Mouse (Mus musculus) MEL (cell line): ENCODE data around the gene Siglec1. TPM values are rescaled to one million over a fixed set of nuclear protein-coding genes. Genes with fewer than 3 reads are reported as not detected.

ENCODE experiments used
- DNase-seq: peaks from one replicate; pipeline ENCODE4 v3.0.0; 2011; ENCODE audit warnings: low read depth, low spot score
- H3K27ac ChIP-seq: 2 replicates; pipeline ENCODE4 v1.5.1; 2012; ENCODE audit warnings: low read depth, mild to moderate bottlenecking, control low read depth, low read length, moderate library complexity; ENCODE audit not compliant: control insufficient read depth
- H3K27me3 ChIP-seq, 2 experiments: fragments of 150-350 bp in 1 of 2; sonication (generic) in 1 of 2; 2 replicates each; pipeline ENCODE4 v1.6.1; 2012; ENCODE audit warnings: low read length in 2 of 2, mild to moderate bottlenecking in 2 of 2, improper control_type of control experiment in 1 of 2, moderate library complexity in 1 of 2; ENCODE audit not compliant: insufficient read depth in 2 of 2, control insufficient read depth in 1 of 2
- H3K36me3 ChIP-seq, 2 experiments: 2 replicates each; pipeline ENCODE4 v1.6.1; 2012 to 2014; ENCODE audit warnings: low read length in 2 of 2, improper control_type of control experiment in 1 of 2, inconsistent platforms in 1 of 2, mild to moderate bottlenecking in 1 of 2; ENCODE audit not compliant: insufficient read depth in 2 of 2, control insufficient read depth in 1 of 2
- H3K4me1 ChIP-seq, 2 experiments: fragments of 150-350 bp in 1 of 2; sonication (generic) in 1 of 2; 2 replicates each; pipeline ENCODE4 v1.6.1; 2012; ENCODE audit warnings: low read length in 2 of 2, improper control_type of control experiment in 1 of 2, mild to moderate bottlenecking in 1 of 2; ENCODE audit not compliant: insufficient read depth in 2 of 2, control insufficient read depth in 1 of 2
- H3K4me3 ChIP-seq, 2 experiments: fragments of 150-350 bp in 1 of 2; sonication (generic) in 1 of 2; 2 replicates each; pipeline ENCODE4 v1.5.1; 2012; ENCODE audit warnings: low read depth in 2 of 2, low read length in 2 of 2, mild to moderate bottlenecking in 2 of 2, moderate library complexity in 2 of 2, control low read depth in 1 of 2, improper control_type of control experiment in 1 of 2; ENCODE audit not compliant: control insufficient read depth in 1 of 2, insufficient read depth in 1 of 2
- H3K79me2 ChIP-seq: 2 replicates; pipeline ENCODE4 v1.6.1; 2012; ENCODE audit warnings: mild to moderate bottlenecking, low read length, moderate library complexity; ENCODE audit not compliant: control insufficient read depth, poor library complexity, insufficient read depth
- H3K9ac ChIP-seq: 2 replicates; pipeline ENCODE4 v1.6.1; 2012; ENCODE audit warnings: low read depth, mild to moderate bottlenecking, control low read depth, low read length, moderate library complexity; ENCODE audit not compliant: control insufficient read depth, poor library complexity, severe bottlenecking
- H3K9me3 ChIP-seq: fragments of 150-350 bp; sonication (generic); replicated peaks from 2 replicates; pipeline ENCODE4 v1.6.1; 2012; ENCODE audit warnings: mild to moderate bottlenecking, low read length, improper control_type of control experiment, moderate library complexity; ENCODE audit not compliant: insufficient read depth
- BHLHE40 ChIP-seq: IDR thresholded peaks from 2 replicates; pipeline ENCODE4 v1.6.1; 2012; ENCODE audit warnings: low read depth, mild to moderate bottlenecking, inconsistent platforms, low read length, improper control_type of control experiment, borderline replicate concordance
- CTCF ChIP-seq, 3 experiments: IDR thresholded peaks in 2 of 3; conservative IDR thresholded peaks in 1 of 3; 2 replicates each; pipeline ENCODE4 v1.5.1; 2011 to 2012; ENCODE audit warnings: low read length in 3 of 3, low read depth in 2 of 3, mild to moderate bottlenecking in 2 of 3, improper control_type of control experiment in 1 of 3, inconsistent platforms in 1 of 3, mixed read lengths in 1 of 3, moderate library complexity in 1 of 3; ENCODE audit not compliant: control insufficient read depth in 1 of 3, insufficient read depth in 1 of 3, poor library complexity in 1 of 3, severe bottlenecking in 1 of 3
- E2F4 ChIP-seq: IDR thresholded peaks from 2 replicates; pipeline ENCODE4 v1.6.1; 2011; ENCODE audit warnings: low read depth, low read length, improper control_type of control experiment, borderline replicate concordance
- GATA1 ChIP-seq: IDR thresholded peaks from 2 replicates; pipeline ENCODE4 v1.6.1; 2011; ENCODE audit warnings: low read depth, low read length, improper control_type of control experiment
- HCFC1 ChIP-seq: IDR thresholded peaks from 2 replicates; pipeline ENCODE4 v1.6.1; 2012; ENCODE audit warnings: low read depth, mild to moderate bottlenecking, inconsistent platforms, low read length, improper control_type of control experiment, moderate library complexity
- JUND ChIP-seq: IDR thresholded peaks from 2 replicates; pipeline ENCODE4 v1.6.1; 2011; ENCODE audit warnings: low read depth, mild to moderate bottlenecking, improper control_type of control experiment, low read length
- KAT2A ChIP-seq: conservative IDR thresholded peaks from 2 replicates; pipeline ENCODE4 v1.6.1; 2012; ENCODE audit warnings: low read depth, low read length, improper control_type of control experiment, inconsistent platforms
- MAFK ChIP-seq: IDR thresholded peaks from 2 replicates; pipeline ENCODE4 v1.6.1; 2011; ENCODE audit warnings: low read depth, mild to moderate bottlenecking, low read length, improper control_type of control experiment, borderline replicate concordance
- MAX ChIP-seq: IDR thresholded peaks from 2 replicates; pipeline ENCODE4 v1.6.1; 2011; ENCODE audit warnings: low read length, improper control_type of control experiment
- MEF2A ChIP-seq: IDR thresholded peaks from 2 replicates; pipeline ENCODE4 v1.6.1; 2014; ENCODE audit warnings: low read depth, mild to moderate bottlenecking, inconsistent platforms, low read length, improper control_type of control experiment; ENCODE audit not compliant: poor library complexity, insufficient replicate concordance, severe bottlenecking; ENCODE audit errors: extremely low read depth
- NELFE ChIP-seq: IDR thresholded peaks from 2 replicates; pipeline ENCODE4 v1.6.1; 2011; ENCODE audit warnings: low read depth, low read length, improper control_type of control experiment
- NRF1 ChIP-seq: IDR thresholded peaks from 2 replicates; pipeline ENCODE4 v1.6.1; 2014; ENCODE audit warnings: low read depth, mild to moderate bottlenecking, inconsistent platforms, low read length, improper control_type of control experiment, moderate library complexity; ENCODE audit not compliant: poor library complexity, insufficient read depth, severe bottlenecking
- POLR2A ChIP-seq, 2 experiments: IDR thresholded peaks; 2 replicates each; pipeline ENCODE4 v1.6.1; 2011 to 2012; ENCODE audit warnings: low read length in 2 of 2, mild to moderate bottlenecking in 2 of 2, control low read depth in 1 of 2, improper control_type of control experiment in 1 of 2, low read depth in 1 of 2, moderate library complexity in 1 of 2; ENCODE audit not compliant: control insufficient read depth in 1 of 2, insufficient read depth in 1 of 2, poor library complexity in 1 of 2
- POLR2AphosphoS5 ChIP-seq: IDR thresholded peaks from 2 replicates; pipeline ENCODE4 v1.6.1; 2012; ENCODE audit warnings: low read depth, borderline replicate concordance, mild to moderate bottlenecking, inconsistent platforms, low read length, moderate library complexity, mixed read lengths
- RAD21 ChIP-seq: IDR thresholded peaks from 2 replicates; pipeline ENCODE4 v1.6.1; 2011; ENCODE audit warnings: mild to moderate bottlenecking, low read depth, low read length, improper control_type of control experiment
- RCOR1 ChIP-seq: IDR thresholded peaks from 2 replicates; pipeline ENCODE4 v1.6.1; 2012; ENCODE audit warnings: low read depth, mild to moderate bottlenecking, inconsistent platforms, low read length, improper control_type of control experiment
- SIN3A ChIP-seq: IDR thresholded peaks from 2 replicates; pipeline ENCODE4 v1.6.1; 2012; ENCODE audit warnings: low read length, improper control_type of control experiment, inconsistent platforms
- SMC3 ChIP-seq: IDR thresholded peaks from 2 replicates; pipeline ENCODE4 v1.6.1; 2011; ENCODE audit warnings: low read depth, low read length, improper control_type of control experiment
- TCF12 ChIP-seq: IDR thresholded peaks from 2 replicates; pipeline ENCODE4 v1.6.1; 2014; ENCODE audit warnings: low read depth, mild to moderate bottlenecking, inconsistent platforms, low read length, improper control_type of control experiment, moderate library complexity
- UBTF ChIP-seq: IDR thresholded peaks from 2 replicates; pipeline ENCODE4 v1.6.1; 2012; ENCODE audit warnings: low read depth, mild to moderate bottlenecking, inconsistent platforms, low read length, improper control_type of control experiment, moderate library complexity, borderline replicate concordance; ENCODE audit not compliant: insufficient read depth
- ZC3H11A ChIP-seq: IDR thresholded peaks from 2 replicates; pipeline ENCODE4 v1.6.1; 2012; ENCODE audit warnings: low read depth, mild to moderate bottlenecking, inconsistent platforms, low read length, improper control_type of control experiment
- ZMIZ1 ChIP-seq: IDR thresholded peaks from 2 replicates; pipeline ENCODE4 v1.6.1; 2012; ENCODE audit warnings: low read depth, mild to moderate bottlenecking, inconsistent platforms, low read length, improper control_type of control experiment, moderate library complexity
- ZNF384 ChIP-seq: IDR thresholded peaks from 2 replicates; pipeline ENCODE4 v1.6.1; 2012; ENCODE audit warnings: low read depth, mild to moderate bottlenecking, inconsistent platforms, low read length, improper control_type of control experiment
- polyA plus RNA-seq, 2 experiments: library from polyadenylated mRNA; stranded (reverse) in 1 of 2; unstranded in 1 of 2; fragments of >175 nt in 1 of 2; fragments of >200 nt in 1 of 2; gene quantifications; 2 replicates each; pipeline versions ENCODE4 v1.2.1 to v1.2.4; 2012; ENCODE audit warnings: low replicate concordance in 2 of 2, low read depth in 1 of 2; ENCODE audit not compliant: insufficient read length in 2 of 2, insufficient read depth in 1 of 2, missing spikeins in 1 of 2
- total RNA-seq: library from RNA; depleted of rRNA; stranded (reverse); fragments of 300-350 nt; gene quantifications from 2 replicates; pipeline ENCODE4 v1.2.3, GENCODE M21; 2012

The Siglec1 gene
- total and polyA plus RNA-seq, 3 experiments, result 0.04 to 0.07 TPM; not detected in 1

DNA sequence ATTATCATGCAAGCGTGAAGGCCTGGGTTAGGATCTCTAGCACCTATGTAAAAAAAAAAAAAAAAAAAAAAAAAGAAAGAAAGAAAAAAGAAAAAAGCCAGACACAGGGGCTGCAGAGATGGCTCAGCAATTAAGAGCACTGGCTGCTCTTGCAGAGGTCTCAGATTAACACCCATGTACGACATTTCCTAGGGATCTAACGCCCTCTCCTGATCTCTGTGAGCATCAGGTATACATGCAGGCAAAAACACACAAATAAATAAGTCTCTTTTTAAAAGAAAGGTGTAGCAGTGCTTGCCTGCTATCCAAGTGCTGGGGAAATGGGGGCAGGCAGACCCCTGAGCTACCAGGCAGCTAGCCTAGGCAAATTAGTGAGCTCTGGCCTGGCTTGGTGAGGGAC is 15.0 kb upstream of the Siglec1 start:
- H3K27me3 ChIP-seq, result peaks cover 0 to 1% of the 10 kb centered on the region in 2 experiments; a peak in 1 of 4 replicates
- no peaks in the 10 kb centered on the region for H3K4me1 ChIP-seq
- peak; percentile 44 for DNase-seq
- H3K4me3 ChIP-seq, result no peak overlapping the region
- no peak overlapping the region for H3K9ac ChIP-seq
- H3K79me2 ChIP-seq, result no peaks in the 10 kb centered on the region
- no peaks in the 10 kb centered on the region for H3K9me3 ChIP-seq
- H3K36me3 ChIP-seq, result no peaks in the 10 kb centered on the region
- TF ChIP-seq ZC3H11A (peak; percentile 47), POLR2A (IDR thresholded peaks at IDR 0.05; ENCODE audit: control insufficient read depth in 1 of 2, insufficient read depth in 1 of 2, low read depth in 1 of 2, low read length in 2 of 2, poor library complexity in 1 of 2) (no peak), SMC3 (peak; percentile 56), CTCF (IDR thresholded peaks at IDR 0.05 in 2 of 3, conservative IDR thresholded peaks at IDR 0.05 in 1 of 3; ENCODE audit: control insufficient read depth in 1 of 3, insufficient read depth in 1 of 3, low read depth in 2 of 3, low read length in 3 of 3, poor library complexity in 1 of 3, severe bottlenecking in 1 of 3) (peak in 2 of 3 experiments; percentile 5 to 55; a peak in 2 of 6 replicates), SIN3A (no peak), RAD21 (peak; percentile 61)
- no peak overlapping the region for H3K27ac ChIP-seq

DNA sequence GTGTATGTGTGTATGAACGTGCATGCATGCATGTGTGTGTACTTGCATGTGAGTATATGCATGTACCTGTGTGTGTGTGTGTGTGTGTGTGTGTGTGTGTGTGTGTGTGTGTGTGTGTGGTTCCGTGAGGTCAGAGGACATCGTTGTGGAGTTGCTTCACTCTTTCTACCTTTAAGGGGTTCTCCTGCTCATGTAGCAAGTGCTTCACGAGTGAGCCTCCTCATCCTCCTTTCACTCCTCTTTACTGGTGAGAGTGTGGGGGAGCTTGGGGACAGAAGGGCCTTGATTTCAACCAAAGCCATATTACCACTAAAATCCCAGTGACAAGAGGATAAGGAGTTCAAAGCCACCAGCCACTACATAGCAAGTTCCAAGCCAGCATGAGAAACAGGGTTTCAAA is 10.5 kb upstream of the Siglec1 start:
- DNase-seq, result no peak
- H3K36me3 ChIP-seq, result peaks cover 0 to 4% of the 10 kb centered on the region in 2 experiments; a peak in 2 of 4 replicates
- H3K27me3 ChIP-seq, result no peaks in the 10 kb centered on the region
- H3K27ac ChIP-seq, result no peak overlapping the region
- no peaks in the 10 kb centered on the region for H3K9me3 ChIP-seq
- no peaks in the 10 kb centered on the region for H3K79me2 ChIP-seq
- H3K9ac ChIP-seq, result no peak overlapping the region
- TF ChIP-seq NELFE (no peak), UBTF (no peak), E2F4 (no peak)
- H3K4me1 ChIP-seq, result peaks cover 0 to 9% of the 10 kb centered on the region in 2 experiments; a peak in 3 of 4 replicates
- no peak overlapping the region for H3K4me3 ChIP-seq

DNA sequence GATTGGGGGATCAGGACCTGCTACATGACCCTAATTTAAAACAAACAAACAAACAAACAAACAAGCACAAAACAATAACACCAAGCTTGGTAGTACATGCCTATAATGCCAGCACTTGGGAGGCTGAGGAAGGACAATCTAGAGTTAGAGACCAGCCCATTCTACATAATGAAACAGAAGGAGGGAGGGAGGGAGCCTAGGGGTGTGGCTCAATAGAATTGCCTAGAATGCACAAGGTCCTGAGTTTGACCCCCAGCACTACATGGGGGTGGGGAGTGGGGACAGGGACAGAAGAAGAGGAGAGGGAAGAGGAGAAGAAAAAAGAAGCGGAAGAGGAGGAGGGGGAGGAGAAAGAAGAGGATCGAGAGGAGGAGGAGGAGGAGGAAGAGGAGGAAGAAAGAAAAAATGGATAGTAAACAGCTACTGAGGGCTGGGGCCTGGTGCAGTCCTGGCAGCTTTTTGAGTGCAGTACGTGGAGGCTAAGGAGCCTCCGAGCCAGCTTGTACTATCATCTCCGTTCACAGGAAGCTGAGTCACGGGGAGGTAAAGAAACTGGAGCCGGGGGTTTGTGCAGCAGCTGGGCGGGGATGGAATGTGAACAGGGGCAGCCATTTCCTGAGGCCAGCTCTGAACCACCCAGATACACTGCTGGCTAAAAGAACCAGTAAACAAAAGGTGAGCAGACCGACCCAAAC is 9.7 kb upstream of the Siglec1 start:
- Histone ChIP-seq H3K9ac (peak overlapping the region; percentile 68), H3K4me1 (peaks cover 0 to 9% of the 10 kb centered on the region in 2 experiments; a peak in 3 of 4 replicates), H3K9me3 (no peaks in the 10 kb centered on the region), H3K27ac (peak overlapping the region; percentile 90), H3K79me2 (no peaks in the 10 kb centered on the region), H3K27me3 (no peaks in the 10 kb centered on the region), H3K4me3 (peak overlapping the region; percentile 28 to 51), H3K36me3 (peaks cover 0 to 4% of the 10 kb centered on the region in 2 experiments; a peak in 2 of 4 replicates)
- DNase-seq, result peak; percentile 84
- no peak for TF ChIP-seq GATA1
- TF ChIP-seq CTCF (IDR thresholded peaks at IDR 0.05 in 2 of 3, conservative IDR thresholded peaks at IDR 0.05 in 1 of 3; ENCODE audit: control insufficient read depth in 1 of 3, insufficient read depth in 1 of 3, low read depth in 2 of 3, low read length in 3 of 3, poor library complexity in 1 of 3, severe bottlenecking in 1 of 3), result no peak
- TF ChIP-seq ZMIZ1, result no peak
- TF ChIP-seq BHLHE40, result no peak
- no peak for TF ChIP-seq POLR2AphosphoS5
- TF ChIP-seq TCF12, result no peak
- no peak for TF ChIP-seq NRF1
- TF ChIP-seq KAT2A, result no peak
- peak; percentile 25; the same call in 1 of the 2 replicates for TF ChIP-seq MAX
- no peak for TF ChIP-seq MEF2A
- no peak for TF ChIP-seq RCOR1
- 0 out of 2 replicates have a peak, but pooled peaks have one; percentile 10 for TF ChIP-seq ZC3H11A
- peak; percentile 46; the same call in 1 of the 2 replicates for TF ChIP-seq ZNF384
- TF ChIP-seq UBTF, result no peak
- TF ChIP-seq HCFC1, result peak; percentile 42; the same call in 1 of the 2 replicates
- no peak for TF ChIP-seq JUND
- TF ChIP-seq MAFK, result no peak
- TF ChIP-seq E2F4, result no peak
